Mouse (Mus musculus): ENCODE measurements at regions not wholly inside any gene's neighbourhood (a gene's known extent, or its start where the extent isn't known, plus 50 kb on each side); places are given as distances from the start of the nearest gene placed in this dataset.

- no peak for TF ChIP-seq TAL1 (IDR thresholded peaks at IDR 0.05; ENCODE audit: low read length)
- no peak for TF ChIP-seq GATA1 (IDR thresholded peaks at IDR 0.05; ENCODE audit: low read length)
Observed at GRCm38 (mm10) chr10:96371321-96371653, 234.9 kb downstream of the Gm5426 start.
